Mouse (Mus musculus) ES-E14 (cell line): ENCODE data around the gene Fzr1.

Experiments
- HCFC1 ChIP-seq: IDR thresholded peaks from 2 replicates; pipeline ENCODE4 v1.6.1; 2012; ENCODE audit warnings: low read length, inconsistent platforms, borderline replicate concordance; ENCODE audit not compliant: insufficient read depth
- MAFK ChIP-seq: IDR thresholded peaks from 2 replicates; pipeline ENCODE4 v1.6.1; 2014; ENCODE audit warnings: mild to moderate bottlenecking, low read depth, low read length, inconsistent platforms; ENCODE audit not compliant: insufficient read depth
- ZC3H11A ChIP-seq: IDR thresholded peaks from 2 replicates; pipeline ENCODE4 v1.6.1; 2012; ENCODE audit warnings: low read depth, mild to moderate bottlenecking, inconsistent platforms, low read length, borderline replicate concordance

GRCm38 (mm10) chr10:81346453-81347067 is 31.8 kb downstream of the Fzr1 start:
- TF ChIP-seq ZC3H11A, result no peak
- TF ChIP-seq HCFC1, result no peak
- no peak for TF ChIP-seq MAFK
